Mouse (Mus musculus) erythroblast, embryonic 14.5 days (primary cell): ENCODE results near the gene Fcer1g.

Experiments
- GATA1 ChIP-seq: IDR thresholded peaks from 2 replicates; pipeline ENCODE4 v1.6.1; 2012; ENCODE audit warnings: low read length, inconsistent platforms, mixed read lengths
- TAL1 ChIP-seq: IDR thresholded peaks from 3 replicates; pipeline ENCODE4 v1.6.1; 2012; ENCODE audit warnings: low read length, inconsistent platforms, mixed read lengths

GRCm38 (mm10) chr1:171224857-171225256 is 9.3 kb downstream of the Fcer1g start, which contains the start of gene Apoa2:
- no peak for TF ChIP-seq GATA1
- no peak for TF ChIP-seq TAL1
